Mouse (Mus musculus) left cerebral cortex, adult 9 months (tissue): ENCODE measurements around the gene Apon.
"Not testable (repeated sequence)": the region's sequence is repeated elsewhere in the genome, so short reads cannot be mapped to it uniquely, and the experiment has no call there.

Experiments used
- DNase-seq, 2 experiments: peaks; one replicate each; pipeline ENCODE4 v3.0.0; 2022; ENCODE audit warnings: low spot score in 2 of 2

Gene Apon

GRCm38 (mm10) chr10:128232420-128232985 is 21.4 kb upstream of the Apon start:
- peak in 1 of 2 experiments; percentile 77 for DNase-seq

- no peak for DNase-seq
Observed at GRCm38 (mm10) chr10:128236321-128236720, 17.6 kb upstream of the Apon start.

GRCm38 (mm10) chr10:128237807-128238480 is 16.0 kb upstream of the Apon start:
- DNase-seq = peak in 1 of 2 experiments; percentile 35

DNA sequence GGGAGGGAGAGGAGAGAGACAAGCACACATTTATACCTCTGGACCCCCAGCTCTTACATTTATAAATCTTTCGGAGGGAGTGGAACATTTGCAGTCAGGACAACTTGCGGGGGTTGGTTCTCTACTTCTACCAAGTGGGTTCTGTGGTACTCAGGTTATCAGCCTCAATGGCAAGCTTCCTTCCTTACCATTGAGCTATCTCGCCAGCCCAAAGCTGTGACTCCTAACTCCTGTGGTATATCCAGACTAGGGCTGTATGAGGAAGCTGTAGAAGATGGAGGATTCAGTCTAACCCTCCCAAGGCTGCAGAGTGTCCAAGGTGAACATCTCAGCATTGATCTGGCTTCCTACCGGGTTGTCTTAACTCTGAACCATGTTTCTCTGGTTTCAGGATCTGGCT is 14.8 kb upstream of the Apon start:
- no peak for DNase-seq

- no peak for DNase-seq
Observed at GRCm38 (mm10) chr10:128240131-128240530, 13.8 kb upstream of the Apon start.

DNA sequence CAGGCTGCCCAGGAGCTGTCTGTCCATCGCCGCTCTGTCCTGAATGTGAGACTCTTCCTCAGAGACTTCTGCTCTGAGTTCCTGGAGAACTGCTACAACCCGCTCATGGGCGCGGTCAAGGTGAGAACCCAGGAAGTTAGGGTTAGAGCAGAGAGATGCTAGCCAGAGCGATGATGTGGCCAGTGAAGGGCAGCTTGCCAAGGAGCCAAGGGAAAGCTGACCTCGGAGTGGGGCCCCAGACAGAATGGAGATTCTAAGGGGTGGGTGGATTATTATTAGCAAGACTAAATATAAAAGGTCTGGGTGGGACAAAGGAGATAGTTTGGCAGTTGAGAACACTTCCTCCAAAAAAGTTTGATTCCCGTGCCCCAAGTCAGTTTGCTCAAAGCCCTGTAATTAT is 10.6 kb upstream of the Apon start:
- no peak for DNase-seq

DNA sequence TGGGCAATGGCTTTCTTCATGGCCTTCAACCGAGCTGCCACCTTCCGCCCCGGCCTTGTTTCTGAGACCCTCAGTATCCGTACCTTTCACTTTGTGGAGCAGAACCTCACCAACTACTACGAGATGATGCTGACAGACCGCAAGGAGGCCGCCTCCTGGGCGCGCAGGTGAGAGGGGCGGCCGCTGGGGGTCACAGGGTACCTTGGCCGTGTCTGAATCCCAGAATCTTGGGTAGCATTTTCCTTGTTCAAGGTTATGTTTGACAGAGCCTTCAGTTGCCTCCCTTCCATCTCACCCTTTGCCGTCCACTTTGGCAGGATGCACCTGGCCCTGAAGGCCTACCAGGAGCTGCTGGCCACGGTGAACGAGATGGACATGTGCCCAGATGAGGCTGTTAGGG is 9.8 kb upstream of the Apon start:
- DNase-seq = no peak

GRCm38 (mm10) chr10:128247020-128247732 is 6.7 kb upstream of the Apon start:
- no peak for DNase-seq

GRCm38 (mm10) chr10:128250565-128250964 is 3.3 kb upstream of the Apon start:
- no peak for DNase-seq

GRCm38 (mm10) chr10:128255925-128256324 is 2.0 kb downstream of the Apon start:
- no peak for DNase-seq

DNA sequence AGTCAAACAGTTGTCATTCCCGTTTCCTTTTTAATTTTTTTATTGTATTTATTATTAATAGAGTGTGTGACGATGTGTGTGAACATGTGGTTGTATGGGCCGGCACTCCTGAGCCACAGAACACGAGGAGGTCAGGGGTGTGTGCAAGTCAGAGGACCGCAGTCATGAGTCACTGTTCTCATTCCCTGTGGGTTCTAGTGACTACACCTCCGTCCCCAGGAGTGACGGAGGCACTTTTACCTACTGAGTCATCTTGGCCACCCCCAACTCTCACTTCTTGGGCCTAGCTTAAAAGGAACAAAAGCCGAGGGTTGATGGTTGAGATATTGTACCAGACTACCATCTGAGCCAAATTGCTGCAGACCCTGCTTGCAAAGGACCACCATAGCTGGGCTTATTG is 2.4 kb downstream of the Apon start:
- no peak for DNase-seq

GRCm38 (mm10) chr10:128258953-128259352 is 5.1 kb downstream of the Apon start:
- no peak for DNase-seq

DNA sequence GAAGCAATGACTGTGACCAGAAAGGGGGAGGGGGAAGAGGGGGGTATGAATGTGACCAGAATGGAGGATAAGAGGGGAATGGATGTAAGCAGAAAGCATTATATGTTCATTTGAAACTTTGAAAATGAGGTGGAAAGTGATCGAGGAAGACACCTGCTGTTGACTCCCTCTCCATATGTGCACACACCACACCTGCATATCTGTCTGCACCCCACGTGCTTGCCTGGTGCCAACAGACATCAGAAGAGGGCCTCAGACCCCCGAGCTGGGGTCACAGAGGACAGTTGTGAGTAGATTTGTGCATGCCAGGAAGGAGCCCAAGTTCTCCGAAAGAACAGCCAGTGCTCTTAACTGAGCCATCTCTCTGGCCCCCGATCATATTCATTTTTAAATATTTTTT is 6.0 kb downstream of the Apon start:
- DNase-seq = no peak

DNA sequence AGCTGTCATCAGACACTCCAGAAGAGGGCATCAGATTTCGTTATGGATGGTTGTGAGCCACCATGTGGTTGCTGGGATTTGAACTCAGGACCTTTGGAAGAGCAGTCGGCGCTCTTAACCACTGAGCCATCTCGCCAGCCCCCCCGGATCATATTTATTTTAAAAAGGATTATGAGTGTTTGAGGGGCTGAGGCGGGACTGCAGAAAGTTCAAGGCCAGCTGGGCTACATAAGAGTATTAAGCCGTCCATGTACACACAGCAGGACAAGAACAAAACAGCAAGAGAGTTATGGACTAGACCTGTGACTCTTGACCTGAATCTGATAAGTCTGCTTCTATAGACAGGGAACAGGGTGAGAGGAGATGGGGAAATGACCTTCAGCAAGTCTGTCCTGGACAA is 6.5 kb downstream of the Apon start:
- DNase-seq = not testable (repeated sequence)

DNA sequence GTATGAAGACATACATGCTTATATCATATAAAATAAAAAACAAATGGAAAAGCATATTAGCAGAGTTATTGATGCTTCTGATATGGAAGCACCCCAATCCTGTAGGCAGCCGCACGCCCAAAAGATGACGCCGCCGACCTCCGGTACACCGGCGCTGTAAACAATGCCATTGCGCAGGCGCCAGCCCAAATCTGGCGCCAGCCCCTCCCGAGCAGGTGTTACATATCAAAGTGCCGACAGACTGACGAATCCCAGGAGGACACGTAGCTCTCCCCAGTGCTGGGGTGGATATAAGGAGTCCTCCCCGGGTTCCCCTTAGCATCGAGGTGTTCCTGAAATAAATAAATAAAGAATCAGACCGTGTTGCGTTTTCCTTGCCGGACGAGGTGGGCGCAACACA is 8.4 kb downstream of the Apon start:
- no peak for DNase-seq

DNA sequence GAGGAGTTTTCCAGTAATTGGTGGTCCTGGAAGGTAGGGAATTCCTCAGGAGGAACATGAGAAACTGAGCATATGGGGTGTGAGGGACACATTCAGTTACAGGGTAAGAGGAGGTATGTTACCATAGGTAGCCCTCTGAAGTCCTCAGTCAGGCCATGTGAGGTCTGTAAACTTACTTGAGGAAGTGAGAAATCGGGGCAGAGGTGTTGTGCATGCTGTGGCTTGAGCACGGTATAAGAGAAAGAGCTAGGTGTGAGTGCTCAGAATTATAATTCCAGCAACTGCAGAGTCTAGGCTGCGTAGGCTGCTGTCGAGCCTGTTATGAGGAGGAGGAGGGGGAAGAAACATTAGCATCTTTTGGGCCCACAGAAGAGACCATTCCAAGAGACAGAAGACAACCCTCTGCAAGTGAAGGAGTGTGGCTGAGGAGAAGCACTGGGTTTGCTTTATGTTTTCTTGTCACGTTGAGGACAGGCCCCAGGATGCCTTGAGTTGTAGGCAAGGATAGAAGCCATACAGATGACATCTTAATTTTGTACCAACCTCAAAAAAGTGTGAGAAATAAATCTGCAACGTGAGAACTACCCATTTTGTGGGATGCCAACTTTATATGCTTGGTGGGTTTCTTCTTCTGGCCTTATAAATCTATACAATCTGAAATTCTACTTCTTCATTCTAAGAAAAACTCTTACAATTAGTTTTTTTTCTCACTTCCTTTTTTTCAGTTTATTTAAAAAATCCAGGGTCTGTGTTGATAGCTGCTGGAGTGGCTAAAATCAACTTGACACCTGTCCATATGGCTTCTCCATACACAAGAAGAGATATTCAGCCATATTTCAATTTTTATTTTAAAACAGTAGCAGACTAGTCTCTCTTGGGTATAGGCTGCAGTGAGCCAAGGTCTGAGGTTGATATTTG is 9.8 kb downstream of the Apon start:
- DNase-seq = peak in 1 of 2 experiments; percentile 14

DNA sequence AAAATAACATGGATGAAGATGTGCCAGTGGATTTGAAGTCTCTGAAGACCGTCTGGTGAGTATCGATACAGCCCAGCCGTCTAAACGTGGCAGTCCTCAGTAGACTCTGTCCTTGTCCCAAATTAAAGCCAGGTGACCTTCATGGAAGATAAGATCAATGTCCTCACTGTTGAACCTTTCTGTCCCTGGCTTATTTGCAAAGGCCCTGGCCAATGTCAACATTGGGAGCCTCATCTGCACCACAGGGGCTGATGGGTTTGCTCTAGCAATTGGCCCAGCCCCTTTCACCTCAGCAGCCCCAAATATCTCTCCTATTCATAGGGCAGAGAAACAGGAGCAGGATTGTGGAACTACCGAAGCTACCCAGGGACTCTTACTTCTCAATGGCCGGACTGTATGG is 14.5 kb downstream of the Apon start, which contains the start of gene Apof:
Apof (plus strand) TSS at position 301 of the 400 bp plus-strand sequence.
- no peak for DNase-seq

DNA sequence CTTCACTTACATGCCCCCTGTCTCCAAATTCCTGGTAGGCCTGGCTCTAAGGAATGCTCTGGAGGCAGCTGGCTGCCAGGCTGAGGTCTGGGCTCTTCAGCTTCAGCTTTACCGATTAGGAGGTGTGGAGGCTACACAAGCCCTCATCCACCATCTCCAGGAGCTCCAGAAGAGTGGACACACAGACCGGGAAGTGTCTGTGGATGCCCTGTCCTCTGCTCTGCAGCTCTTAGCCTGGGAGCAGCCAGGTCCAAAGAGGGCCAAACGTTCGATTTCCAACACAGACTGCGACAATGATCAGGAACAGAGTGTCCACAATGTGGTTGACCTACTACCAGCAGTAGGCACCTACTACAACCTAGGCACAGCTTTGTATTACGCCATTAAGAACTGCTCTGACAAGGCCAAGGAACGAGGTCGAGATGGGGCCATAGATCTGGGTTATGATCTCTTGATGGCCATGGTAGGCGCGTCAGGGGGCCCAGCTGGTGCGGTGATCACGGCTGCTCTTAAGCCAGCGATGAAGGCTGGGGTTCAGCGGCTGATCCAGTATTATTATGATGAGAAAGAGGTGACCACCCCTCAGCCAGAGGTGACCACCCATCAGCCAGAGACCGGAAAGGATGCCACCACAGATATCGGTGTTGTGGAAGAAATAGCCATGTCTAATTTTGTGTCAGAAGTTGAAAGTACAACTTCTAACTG is 15.5 kb downstream of the Apon start:
- no peak for DNase-seq

- DNase-seq = peak; percentile 94 to 98
Observed at GRCm38 (mm10) chr10:128270287-128270841, 16.5 kb downstream of the Apon start, which contains the start of gene Stat2. Stat2 (plus strand) TSS chr10:128270559.

GRCm38 (mm10) chr10:128270866-128271265 is 17.0 kb downstream of the Apon start:
- DNase-seq = no peak

DNA sequence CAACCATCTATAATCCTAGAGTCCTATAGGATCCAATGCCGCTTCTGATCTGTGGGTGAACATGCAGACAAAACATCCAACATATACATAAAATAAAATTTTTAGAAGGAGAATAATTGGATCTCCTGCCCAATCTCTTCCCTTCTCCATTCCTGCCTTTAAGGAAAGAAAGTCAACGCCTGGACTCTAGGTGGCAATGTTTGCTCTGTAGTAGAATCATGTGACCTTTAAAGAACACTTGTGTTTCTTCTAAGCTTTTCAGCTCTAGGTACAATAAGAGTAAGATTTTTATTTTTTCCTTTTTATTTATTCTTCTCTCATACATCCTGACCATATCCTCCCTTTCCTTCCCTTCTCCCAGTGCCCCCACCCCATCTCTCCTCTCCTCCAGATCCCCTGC is 18.0 kb downstream of the Apon start:
- DNase-seq = no peak
